Mouse (Mus musculus): Measurements from ENCODE around the gene Snrpa. TPM values are rescaled to one million over a fixed set of nuclear protein-coding genes. Genes with fewer than 3 reads are reported as not detected.

Snrpa gene
- polyA plus RNA-seq, 1 experiment from 2014 or later = 251 TPM

DNA sequence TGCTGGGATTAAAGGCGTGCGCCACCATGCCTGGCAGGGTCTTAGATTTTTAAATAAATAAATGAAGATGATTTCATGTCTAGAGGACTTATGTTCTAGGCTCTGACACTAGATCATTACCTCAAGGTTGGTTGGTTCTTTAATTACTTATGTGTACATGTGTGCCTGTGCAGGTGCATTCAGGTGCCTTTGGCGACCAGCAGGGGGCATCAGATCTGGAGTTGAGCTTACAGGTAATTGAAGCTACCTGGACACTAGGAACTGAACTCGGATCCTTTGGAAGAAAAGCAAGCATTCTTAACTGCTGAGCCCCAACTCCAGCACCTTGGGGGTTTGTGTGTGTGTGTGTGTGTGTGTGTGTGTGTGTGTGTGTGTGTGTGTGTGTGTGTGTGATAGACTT lies 34.7 kb upstream of the Snrpa start:
- Histone ChIP-seq H3K36me3 (ENCODE audit: control insufficient read depth, insufficient read depth, low read length) (no peaks in the 10 kb centered on the region), H3K4me3 (ENCODE audit: low read length) (no peak overlapping the region), H3K4me1 (replicated peaks; ENCODE audit: control insufficient read depth, insufficient read depth, low read length) (peaks cover 31% of the 10 kb centered on the region), H3K9ac (ENCODE audit: low read length) (no peak overlapping the region), H3K4me2 (ENCODE audit: low read depth, low read length) (no peak overlapping the region), H3K9me3 (ENCODE audit: control insufficient read depth, low read length) (no peaks in the 10 kb centered on the region), H3K27me3 (ENCODE audit: control insufficient read depth, insufficient read depth, low read depth, low read length) (no peaks in the 10 kb centered on the region), H3K27ac (ENCODE audit: low read length) (no peak overlapping the region)
- no peak for ATAC-seq (ENCODE audit: low read depth)
- 70% methylated on average over 4 of the region's 4 CpGs for WGBS

GRCm38 (mm10) chr7:27228865-27229264 lies 32.8 kb upstream of the Snrpa start:
- peaks cover 44% of the 10 kb centered on the region for H3K4me1 ChIP-seq (replicated peaks; ENCODE audit: control insufficient read depth, insufficient read depth, low read length)
- H3K4me2 ChIP-seq (ENCODE audit: low read depth, low read length) = peak overlapping the region; percentile 85
- ATAC-seq (ENCODE audit: low read depth) = peak; percentile 0; the same call in 1 of the 2 replicates
- H3K4me3 ChIP-seq (ENCODE audit: low read length) = peak overlapping the region; percentile 84
- H3K27ac ChIP-seq (ENCODE audit: low read length) = peak overlapping the region; percentile 91
- H3K9me3 ChIP-seq (ENCODE audit: control insufficient read depth, low read length) = no peaks in the 10 kb centered on the region
- WGBS = 19% methylated on average over 6 of the region's 6 CpGs
- H3K27me3 ChIP-seq (ENCODE audit: control insufficient read depth, insufficient read depth, low read depth, low read length) = no peaks in the 10 kb centered on the region
- H3K9ac ChIP-seq (ENCODE audit: low read length) = peak overlapping the region; percentile 83
- no peaks in the 10 kb centered on the region for H3K36me3 ChIP-seq (ENCODE audit: control insufficient read depth, insufficient read depth, low read length)

DNA sequence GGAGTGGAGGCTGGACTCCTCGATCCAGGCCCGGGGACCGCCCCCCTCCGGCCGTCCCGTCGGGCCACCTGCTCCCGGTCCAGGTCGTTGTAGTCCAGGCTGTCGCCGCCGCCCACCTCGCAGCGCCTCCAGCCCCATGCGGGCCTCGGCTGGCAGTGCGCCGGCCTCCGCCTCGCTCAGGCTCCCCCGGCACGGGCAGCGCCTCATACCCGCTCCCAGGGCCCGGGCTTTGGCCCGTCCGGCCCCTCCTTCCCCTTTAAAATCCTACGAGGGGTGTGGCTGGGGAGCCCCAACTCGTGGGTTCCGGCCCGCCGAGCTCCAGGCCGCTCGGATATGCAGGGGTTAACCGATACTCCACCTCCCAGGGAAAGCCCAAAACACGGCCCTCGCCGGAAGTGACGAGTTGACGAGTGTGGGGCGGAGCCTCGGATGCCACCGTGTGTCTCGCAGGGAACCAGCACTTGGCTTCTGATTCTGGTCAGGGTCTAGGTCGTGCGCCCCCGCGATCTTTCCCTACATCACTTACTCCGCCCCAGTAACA lies 32.3 kb upstream of the Snrpa start, which contains the start of gene Itpkc:
Gene Itpkc (minus strand): TSS at position 381 of the 541 bp plus-strand sequence.
- Histone ChIP-seq H3K4me3 (ENCODE audit: low read length) (peak within 1 kb of the TSS; percentile 84), H3K27ac (ENCODE audit: low read length) (peak within 1 kb of the TSS; percentile 91), H3K4me2 (ENCODE audit: low read depth, low read length) (peak within 1 kb of the TSS; percentile 85), H3K9me3 (ENCODE audit: control insufficient read depth, low read length) (no peaks in the 10 kb centered on the region), H3K4me1 (replicated peaks; ENCODE audit: control insufficient read depth, insufficient read depth, low read length) (peaks cover 40% of the 10 kb centered on the region), H3K27me3 (ENCODE audit: control insufficient read depth, insufficient read depth, low read depth, low read length) (no peaks in the 10 kb centered on the region), H3K36me3 (ENCODE audit: control insufficient read depth, insufficient read depth, low read length) (no peaks in the 10 kb centered on the region), H3K9ac (ENCODE audit: low read length) (peak within 1 kb of the TSS; percentile 83)
- peak; percentile 88 for ATAC-seq (ENCODE audit: low read depth)
- WGBS = under 1% methylated on average over 49 of the region's 49 CpGs

- Histone ChIP-seq H3K4me3 (ENCODE audit: low read length) (peak overlapping the region; percentile 84), H3K4me2 (ENCODE audit: low read depth, low read length) (peak overlapping the region; percentile 85), H3K4me1 (replicated peaks; ENCODE audit: control insufficient read depth, insufficient read depth, low read length) (peaks cover 39% of the 10 kb centered on the region), H3K9ac (ENCODE audit: low read length) (peak overlapping the region; percentile 83), H3K27ac (ENCODE audit: low read length) (peak overlapping the region; percentile 91), H3K27me3 (ENCODE audit: control insufficient read depth, insufficient read depth, low read depth, low read length) (no peaks in the 10 kb centered on the region), H3K9me3 (ENCODE audit: control insufficient read depth, low read length) (no peaks in the 10 kb centered on the region), H3K36me3 (ENCODE audit: control insufficient read depth, insufficient read depth, low read length) (no peaks in the 10 kb centered on the region)
- 2% methylated on average over 10 of the region's 10 CpGs for WGBS
- peak; percentile 1; the same call in 1 of the 2 replicates for ATAC-seq (ENCODE audit: low read depth)
These were observed 31.6 kb upstream of the Snrpa start for GRCm38 (mm10) chr7:27227676-27228075.

GRCm38 (mm10) chr7:27227276-27227675 lies 31.2 kb upstream of the Snrpa start:
- WGBS = 14% methylated on average over 9 of the region's 9 CpGs
- no peak for ATAC-seq (ENCODE audit: low read depth)
- H3K4me3 ChIP-seq (ENCODE audit: low read length) = peak overlapping the region; percentile 84
- H3K9me3 ChIP-seq (ENCODE audit: control insufficient read depth, low read length) = no peaks in the 10 kb centered on the region
- H3K9ac ChIP-seq (ENCODE audit: low read length) = peak overlapping the region; percentile 83
- H3K4me1 ChIP-seq (replicated peaks; ENCODE audit: control insufficient read depth, insufficient read depth, low read length) = peaks cover 39% of the 10 kb centered on the region
- H3K4me2 ChIP-seq (ENCODE audit: low read depth, low read length) = peak overlapping the region; percentile 85
- H3K27ac ChIP-seq (ENCODE audit: low read length) = no peak overlapping the region
- no peaks in the 10 kb centered on the region for H3K36me3 ChIP-seq (ENCODE audit: control insufficient read depth, insufficient read depth, low read length)
- H3K27me3 ChIP-seq (ENCODE audit: control insufficient read depth, insufficient read depth, low read depth, low read length) = no peaks in the 10 kb centered on the region

DNA sequence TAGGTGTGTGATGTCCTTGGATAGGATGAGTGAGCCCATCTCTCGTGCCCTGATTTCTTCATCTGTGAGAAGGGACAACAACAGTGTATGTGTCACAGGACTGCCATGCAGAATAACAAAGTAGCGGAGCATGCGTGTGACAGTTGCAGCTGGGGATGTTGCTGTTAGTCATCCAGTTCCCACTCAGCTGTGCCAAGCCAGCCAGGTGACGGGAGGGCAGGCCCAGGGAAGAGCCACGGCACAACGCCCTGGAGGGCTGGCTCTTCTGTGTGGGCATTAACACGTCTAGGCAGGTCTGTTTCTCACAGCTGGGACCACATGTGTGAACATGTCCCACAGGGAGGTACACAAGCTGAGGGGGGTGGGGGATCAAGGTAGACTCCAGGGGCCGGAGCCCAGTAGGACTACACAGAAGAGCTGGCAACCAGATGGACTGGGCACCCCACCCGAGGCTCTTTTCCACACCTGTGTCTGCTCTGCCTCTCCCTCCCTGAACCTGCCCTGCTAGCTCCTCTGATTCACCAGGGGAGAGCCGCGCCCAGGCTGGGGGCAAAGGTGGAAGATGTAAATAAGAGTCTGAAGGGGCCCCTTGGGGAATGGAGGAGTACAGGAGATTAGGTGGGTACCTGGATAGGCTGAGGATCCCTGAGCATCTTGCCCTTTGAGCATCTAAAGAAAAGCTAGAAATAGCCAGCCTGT lies 29.0 kb upstream of the Snrpa start:
- Histone ChIP-seq H3K4me2 (ENCODE audit: low read depth, low read length) (0 out of 2 replicates have a peak overlapping the region, but pooled peaks have one; percentile 12), H3K36me3 (ENCODE audit: control insufficient read depth, insufficient read depth, low read length) (no peaks in the 10 kb centered on the region), H3K4me3 (ENCODE audit: low read length) (no peak overlapping the region), H3K4me1 (replicated peaks; ENCODE audit: control insufficient read depth, insufficient read depth, low read length) (peaks cover 39% of the 10 kb centered on the region), H3K27me3 (ENCODE audit: control insufficient read depth, insufficient read depth, low read depth, low read length) (no peaks in the 10 kb centered on the region), H3K9me3 (ENCODE audit: control insufficient read depth, low read length) (no peaks in the 10 kb centered on the region), H3K27ac (ENCODE audit: low read length) (no peak overlapping the region), H3K9ac (ENCODE audit: low read length) (peak overlapping the region; percentile 47)
- 69% methylated on average over 11 of the region's 11 CpGs for WGBS
- ATAC-seq (ENCODE audit: low read depth) = no peak

DNA sequence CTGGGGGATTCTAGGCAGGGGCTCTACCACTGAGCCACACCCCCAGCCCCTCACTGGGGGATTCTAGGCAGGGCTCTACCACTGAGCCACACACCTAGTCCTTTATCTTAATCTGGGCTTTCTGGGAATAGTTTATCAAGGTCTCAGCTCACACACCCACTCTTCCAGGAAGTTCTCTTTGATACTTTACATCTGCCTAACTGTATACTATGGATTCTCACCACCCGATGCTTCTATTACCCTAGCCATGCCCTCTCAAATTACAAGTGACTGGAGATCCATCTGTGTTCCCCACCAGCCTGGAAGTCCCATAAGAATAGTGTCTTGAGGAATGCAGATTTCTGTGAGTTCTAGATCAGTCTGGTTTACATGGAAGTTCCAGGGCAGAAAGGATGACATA lies 26.5 kb upstream of the Snrpa start:
- Histone ChIP-seq H3K9me3 (ENCODE audit: control insufficient read depth, low read length) (no peaks in the 10 kb centered on the region), H3K4me3 (ENCODE audit: low read length) (no peak overlapping the region), H3K36me3 (ENCODE audit: control insufficient read depth, insufficient read depth, low read length) (peaks cover 2% of the 10 kb centered on the region; the same call in 1 of the 2 replicates), H3K9ac (ENCODE audit: low read length) (no peak overlapping the region), H3K4me2 (ENCODE audit: low read depth, low read length) (no peak overlapping the region), H3K4me1 (replicated peaks; ENCODE audit: control insufficient read depth, insufficient read depth, low read length) (peaks cover 34% of the 10 kb centered on the region), H3K27me3 (ENCODE audit: control insufficient read depth, insufficient read depth, low read depth, low read length) (no peaks in the 10 kb centered on the region), H3K27ac (ENCODE audit: low read length) (no peak overlapping the region)
- WGBS = 70% methylated on average over 1 of the region's 1 CpGs
- no peak for ATAC-seq (ENCODE audit: low read depth)

DNA sequence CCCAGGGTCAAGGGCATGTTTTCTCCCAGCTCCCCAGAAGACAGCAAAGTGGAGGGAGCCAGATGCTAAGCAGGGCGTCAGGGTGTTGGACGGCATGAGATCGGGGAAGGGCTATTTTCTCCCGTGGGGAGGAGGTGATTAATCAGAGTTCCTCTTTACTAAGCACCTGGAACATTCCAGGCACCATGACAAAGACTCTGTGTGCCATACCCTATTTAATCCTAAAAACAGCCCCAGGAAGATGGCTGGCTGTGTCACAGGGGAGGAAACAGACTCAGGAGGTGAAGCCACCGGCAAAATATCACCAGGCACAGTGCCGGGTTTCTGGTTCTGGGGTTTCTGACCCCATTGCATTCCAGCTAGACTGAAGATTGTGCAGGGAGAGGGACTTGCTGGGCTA lies 25.9 kb upstream of the Snrpa start:
- no peak overlapping the region for H3K4me2 ChIP-seq (ENCODE audit: low read depth, low read length)
- H3K9ac ChIP-seq (ENCODE audit: low read length) = no peak overlapping the region
- H3K4me3 ChIP-seq (ENCODE audit: low read length) = no peak overlapping the region
- WGBS = 61% methylated on average over 6 of the region's 6 CpGs
- H3K27me3 ChIP-seq (ENCODE audit: control insufficient read depth, insufficient read depth, low read depth, low read length) = no peaks in the 10 kb centered on the region
- peaks cover 28% of the 10 kb centered on the region for H3K4me1 ChIP-seq (replicated peaks; ENCODE audit: control insufficient read depth, insufficient read depth, low read length)
- ATAC-seq (ENCODE audit: low read depth) = no peak
- peaks cover 2% of the 10 kb centered on the region; the same call in 1 of the 2 replicates for H3K36me3 ChIP-seq (ENCODE audit: control insufficient read depth, insufficient read depth, low read length)
- H3K9me3 ChIP-seq (ENCODE audit: control insufficient read depth, low read length) = no peaks in the 10 kb centered on the region
- no peak overlapping the region for H3K27ac ChIP-seq (ENCODE audit: low read length)

DNA sequence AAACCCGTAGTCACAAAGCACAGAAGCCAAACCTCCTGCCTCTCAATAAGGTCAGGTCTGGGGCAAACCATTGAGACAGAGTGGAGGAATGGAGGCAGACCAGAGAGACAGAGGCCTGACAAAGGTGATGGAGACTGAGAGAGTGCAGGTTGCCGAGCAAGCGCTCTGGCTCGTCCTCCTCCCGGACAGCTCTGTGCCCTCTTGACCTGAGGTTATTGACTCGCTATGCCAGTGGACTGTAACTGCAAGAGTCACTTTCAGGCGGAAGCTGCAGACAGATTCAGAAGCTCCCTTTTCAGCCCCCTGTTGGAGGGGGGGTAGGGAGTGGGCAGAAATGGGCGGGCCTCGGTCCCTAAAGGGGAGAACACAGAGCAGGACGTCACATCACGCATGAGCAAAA lies 23.9 kb upstream of the Snrpa start:
- Histone ChIP-seq H3K4me1 (replicated peaks; ENCODE audit: control insufficient read depth, insufficient read depth, low read length) (peaks cover 9% of the 10 kb centered on the region), H3K4me3 (ENCODE audit: low read length) (no peak overlapping the region), H3K9me3 (ENCODE audit: control insufficient read depth, low read length) (no peaks in the 10 kb centered on the region), H3K27me3 (ENCODE audit: control insufficient read depth, insufficient read depth, low read depth, low read length) (no peaks in the 10 kb centered on the region), H3K4me2 (ENCODE audit: low read depth, low read length) (no peak overlapping the region), H3K27ac (ENCODE audit: low read length) (no peak overlapping the region), H3K9ac (ENCODE audit: low read length) (no peak overlapping the region), H3K36me3 (ENCODE audit: control insufficient read depth, insufficient read depth, low read length) (peaks cover 2% of the 10 kb centered on the region)
- ATAC-seq (ENCODE audit: low read depth) = no peak
- 70% methylated on average over 11 of the region's 11 CpGs for whole genome bisulfite sequencing
